Mouse (Mus musculus) cerebellum, postnatal 14 days (tissue): ENCODE measurements at regions not wholly inside any gene's neighbourhood (a gene's known extent, or its start where the extent isn't known, plus 50 kb on each side); places are given as distances from the start of the nearest gene placed in this dataset.

Source experiments
- DNase-seq, 2 experiments: peaks; one replicate each; pipeline ENCODE4 v3.0.0; 2021; ENCODE audit warnings: mixed read lengths in 2 of 2

- DNase-seq, result no peak
These were observed 310.9 kb upstream of the Ccnh start for GRCm38 (mm10) chr13:84878178-84878849.

- DNase-seq, result no peak
These were observed 283.7 kb upstream of the Ccnh start for GRCm38 (mm10) chr13:84905347-84905981.

- DNase-seq, result no peak
These were observed 283.2 kb upstream of the Ccnh start for GRCm38 (mm10) chr13:84905994-84906393.

GRCm38 (mm10) chr13:84931271-84931670, 257.9 kb upstream of the Ccnh start:
- no peak for DNase-seq

- no peak for DNase-seq
These were observed 253.6 kb upstream of the Ccnh start for GRCm38 (mm10) chr13:84935610-84936009.

GRCm38 (mm10) chr13:84939695-84940094, 249.5 kb upstream of the Ccnh start:
- DNase-seq, result no peak

- DNase-seq, result no peak
These were observed 248.3 kb upstream of the Ccnh start for GRCm38 (mm10) chr13:84940936-84941335.

GRCm38 (mm10) chr13:84950873-84951272, 238.3 kb upstream of the Ccnh start:
- peak; percentile 22 to 36 for DNase-seq

- DNase-seq, result peak; percentile 12 to 22
These were observed 236.0 kb upstream of the Ccnh start for GRCm38 (mm10) chr13:84953161-84953560.

GRCm38 (mm10) chr13:84953760-84954159, 235.4 kb upstream of the Ccnh start:
- DNase-seq, result no peak

GRCm38 (mm10) chr13:84968943-84969342, 220.3 kb upstream of the Ccnh start:
- DNase-seq, result no peak
